Mouse (Mus musculus): ENCODE measurements around the gene Gamt. TPM values are rescaled to one million over a fixed set of nuclear protein-coding genes. Genes with fewer than 3 reads are reported as not detected.

Gene Gamt
- polyA plus RNA-seq, 1 experiment from 2014 or later: 26.6 TPM

- 84% methylated on average over 5 of the region's 5 CpGs for WGBS
- Histone ChIP-seq H3K27ac (peak overlapping the region; percentile 95), H3K4me1 (peaks cover 61% of the 10 kb centered on the region), H3K9me3 (replicated peaks) (no peaks in the 10 kb centered on the region), H3K4me3 (peak overlapping the region; percentile 47), H3K36me3 (peaks cover 17% of the 10 kb centered on the region), H3K27me3 (peaks cover 21% of the 10 kb centered on the region; the same call in 1 of the 2 replicates), H3K9ac (peak overlapping the region; percentile 97), H3K4me2 (replicated peaks) (peak overlapping the region; percentile 72)
- no peak for ATAC-seq (ENCODE audit: low FRiP score)
Measured at GRCm38 (mm10) chr10:80296824-80297223, 36.0 kb upstream of the Gamt start.

DNA sequence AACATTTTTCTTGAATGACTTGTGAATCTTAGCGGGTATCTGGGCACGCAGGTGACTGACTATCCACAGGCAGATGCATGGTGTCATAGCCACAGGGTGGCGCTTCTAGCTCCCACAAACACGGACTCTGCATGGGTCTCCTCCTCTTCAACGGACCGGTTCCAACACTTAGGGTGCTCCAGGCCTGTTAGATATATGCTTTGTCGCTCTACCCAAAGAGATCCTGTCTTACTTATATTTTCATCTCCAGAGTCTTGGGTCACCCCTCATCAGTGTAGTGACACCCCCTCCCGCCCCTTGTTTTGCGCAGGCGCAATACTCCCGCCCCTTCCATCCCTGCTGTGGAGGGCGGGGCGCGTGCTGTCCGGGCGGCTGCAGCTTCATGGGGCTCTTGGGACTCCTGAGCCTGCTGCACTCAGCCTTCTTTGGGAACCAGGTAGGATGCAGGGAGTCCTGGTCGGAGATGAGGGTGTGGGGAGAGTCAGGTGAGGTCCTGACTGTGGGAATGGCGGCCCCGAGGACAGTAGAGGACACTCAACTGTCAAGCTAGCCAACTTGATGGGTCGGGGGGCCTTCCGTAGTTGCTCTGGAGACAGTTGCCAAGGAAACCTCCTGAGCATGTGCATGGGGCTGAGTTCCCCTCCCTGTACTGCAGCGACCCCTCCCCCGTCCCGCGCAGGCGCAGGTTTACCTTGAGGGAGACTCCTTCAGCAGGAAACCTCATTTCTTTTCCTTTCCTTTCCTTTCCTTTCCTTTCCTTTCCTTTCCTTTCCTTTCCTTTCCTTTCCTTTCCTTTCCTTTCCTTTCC, 35.0 kb upstream of the Gamt start, which contains the start of gene Apc2:
Apc2 (plus strand) TSS at position 360 of the 808 bp plus-strand sequence.
- Histone ChIP-seq H3K4me2 (replicated peaks) (peak within 1 kb of the TSS; percentile 72), H3K4me3 (peak within 1 kb of the TSS; percentile 47), H3K27me3 (peaks cover 21% of the 10 kb centered on the region; the same call in 1 of the 2 replicates), H3K36me3 (peaks cover 17% of the 10 kb centered on the region), H3K27ac (peak within 1 kb of the TSS; percentile 95), H3K4me1 (peaks cover 55% of the 10 kb centered on the region), H3K9ac (peak within 1 kb of the TSS; percentile 97), H3K9me3 (replicated peaks) (no peaks in the 10 kb centered on the region)
- ATAC-seq (ENCODE audit: low FRiP score): peak; percentile 64
- WGBS: under 1% methylated on average over 26 of the region's 26 CpGs

DNA sequence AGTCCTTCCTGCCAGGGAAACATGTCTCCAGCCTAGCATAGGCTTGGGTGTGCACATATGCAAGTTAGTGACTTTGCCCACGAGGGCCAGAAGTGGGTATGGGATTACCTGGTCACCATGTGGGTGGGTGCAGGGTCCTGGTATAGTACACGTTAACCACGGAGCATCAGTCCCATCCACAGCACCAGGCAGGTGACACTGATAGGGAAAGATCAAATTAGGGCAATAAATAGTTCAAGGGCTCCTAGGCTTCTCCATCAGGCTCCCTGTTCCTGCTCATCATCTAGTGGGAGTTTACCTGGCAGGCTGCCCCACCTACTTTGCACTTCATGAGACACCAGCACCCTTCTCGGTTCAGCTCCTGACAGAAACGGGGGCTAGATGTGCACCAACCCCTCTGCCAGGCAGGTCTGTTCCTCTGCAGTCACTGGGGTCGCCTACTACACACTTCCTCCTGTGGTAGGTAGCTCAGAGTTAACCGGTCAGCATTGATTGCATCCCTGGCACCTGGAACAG, 34.0 kb upstream of the Gamt start:
- Histone ChIP-seq H3K27me3 (peaks cover 18% of the 10 kb centered on the region; the same call in 1 of the 2 replicates), H3K4me1 (peaks cover 51% of the 10 kb centered on the region), H3K9me3 (replicated peaks) (no peaks in the 10 kb centered on the region), H3K36me3 (peaks cover 17% of the 10 kb centered on the region), H3K4me2 (replicated peaks) (no peak overlapping the region), H3K4me3 (peak overlapping the region; percentile 47; the same call in 1 of the 2 replicates), H3K27ac (peak overlapping the region; percentile 95; the same call in 1 of the 2 replicates), H3K9ac (no peak overlapping the region)
- WGBS: 44% methylated on average over 7 of the region's 7 CpGs
- ATAC-seq (ENCODE audit: low FRiP score): no peak

- Histone ChIP-seq H3K27me3 (peaks cover 13% of the 10 kb centered on the region; the same call in 1 of the 2 replicates), H3K4me1 (peaks cover 47% of the 10 kb centered on the region), H3K9me3 (replicated peaks) (no peaks in the 10 kb centered on the region), H3K27ac (no peak overlapping the region), H3K36me3 (peaks cover 18% of the 10 kb centered on the region), H3K4me2 (replicated peaks) (no peak overlapping the region), H3K9ac (no peak overlapping the region), H3K4me3 (peak overlapping the region; percentile 96; the same call in 1 of the 2 replicates)
- ATAC-seq (ENCODE audit: low FRiP score): no peak
- WGBS: 81% methylated on average over 4 of the region's 4 CpGs
Measured at GRCm38 (mm10) chr10:80294311-80294710, 33.5 kb upstream of the Gamt start.

DNA sequence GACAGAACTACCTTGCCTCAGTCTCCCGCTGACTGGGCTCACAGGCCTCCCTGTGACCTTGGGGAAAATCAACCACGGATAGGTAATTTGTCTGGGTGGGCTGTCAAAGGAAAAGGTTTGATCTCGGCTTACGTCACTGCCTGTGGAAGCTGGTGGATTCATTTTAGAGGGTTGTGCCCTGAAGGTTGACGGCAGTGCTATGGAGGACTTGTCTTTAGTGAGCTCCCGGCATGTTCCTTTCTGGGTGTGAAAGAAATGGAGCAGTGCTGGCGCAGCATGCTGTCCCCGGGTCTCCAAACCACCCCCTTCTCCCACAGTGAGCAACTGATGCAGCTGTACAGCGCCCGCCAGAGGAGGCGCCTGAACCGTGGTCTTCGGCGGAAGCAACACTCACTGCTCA, 32.5 kb upstream of the Gamt start:
- H3K9ac ChIP-seq: peak overlapping the region; percentile 99
- peak overlapping the region; percentile 90 for H3K27ac ChIP-seq
- H3K36me3 ChIP-seq: peaks cover 27% of the 10 kb centered on the region
- WGBS: 31% methylated on average over 14 of the region's 14 CpGs
- H3K27me3 ChIP-seq: peaks cover 5% of the 10 kb centered on the region; the same call in 1 of the 2 replicates
- no peak for ATAC-seq (ENCODE audit: low FRiP score)
- no peaks in the 10 kb centered on the region for H3K9me3 ChIP-seq (replicated peaks)
- H3K4me2 ChIP-seq (replicated peaks): peak overlapping the region; percentile 99
- H3K4me3 ChIP-seq: peak overlapping the region; percentile 96
- peaks cover 43% of the 10 kb centered on the region for H3K4me1 ChIP-seq

- H3K9ac ChIP-seq: peak within 1 kb of the TSS; percentile 99
- peak within 1 kb of the TSS; percentile 90 for H3K27ac ChIP-seq
- peaks cover under 1% of the 10 kb centered on the region; the same call in 1 of the 2 replicates for H3K27me3 ChIP-seq
- H3K36me3 ChIP-seq: peaks cover 33% of the 10 kb centered on the region
- WGBS: under 1% methylated on average over 70 of the region's 72 CpGs
- H3K4me1 ChIP-seq: peaks cover 34% of the 10 kb centered on the region
- peak within 1 kb of the TSS; percentile 99 for H3K4me2 ChIP-seq (replicated peaks)
- ATAC-seq (ENCODE audit: low FRiP score): peak; percentile 75
- no peaks in the 10 kb centered on the region for H3K9me3 ChIP-seq (replicated peaks)
- peak within 1 kb of the TSS; percentile 96 for H3K4me3 ChIP-seq
Measured at GRCm38 (mm10) chr10:80292251-80293146, 31.7 kb upstream of the Gamt start, which contains the start of gene Rps15. Gene Rps15 (plus strand): TSS chr10:80292453.

DNA sequence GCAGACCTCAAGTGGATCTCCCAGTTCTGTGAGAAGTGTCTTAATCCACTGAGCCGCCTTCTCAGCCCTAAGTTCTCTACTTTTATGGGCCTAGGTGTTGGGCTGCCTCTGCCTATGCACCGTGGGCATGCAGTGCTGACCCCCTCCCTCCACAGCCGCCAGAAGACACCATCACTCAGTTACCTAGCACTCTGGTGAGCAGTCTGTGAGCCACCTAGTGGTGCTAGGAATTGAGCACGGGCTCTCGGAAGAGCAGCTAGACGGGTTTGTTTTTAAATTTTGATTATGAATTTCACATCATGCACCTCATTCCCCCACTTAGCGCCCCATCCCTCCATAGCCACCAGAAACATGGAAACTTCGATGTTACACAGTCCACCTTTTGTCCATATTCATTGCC, 27.8 kb upstream of the Gamt start:
- 77% methylated on average over 8 of the region's 8 CpGs for WGBS
- Histone ChIP-seq H3K4me1 (peaks cover 9% of the 10 kb centered on the region), H3K27me3 (no peaks in the 10 kb centered on the region), H3K4me3 (no peak overlapping the region), H3K36me3 (peaks cover 59% of the 10 kb centered on the region), H3K9ac (no peak overlapping the region), H3K9me3 (replicated peaks) (no peaks in the 10 kb centered on the region), H3K4me2 (replicated peaks) (no peak overlapping the region), H3K27ac (no peak overlapping the region)
- no peak for ATAC-seq (ENCODE audit: low FRiP score)

GRCm38 (mm10) chr10:80288097-80288496, 27.3 kb upstream of the Gamt start:
- no peak overlapping the region for H3K4me3 ChIP-seq
- no peak for ATAC-seq (ENCODE audit: low FRiP score)
- H3K36me3 ChIP-seq: peaks cover 59% of the 10 kb centered on the region
- H3K4me2 ChIP-seq (replicated peaks): no peak overlapping the region
- no peak overlapping the region for H3K9ac ChIP-seq
- 95% methylated on average over 12 of the region's 12 CpGs for WGBS
- no peaks in the 10 kb centered on the region for H3K9me3 ChIP-seq (replicated peaks)
- H3K27me3 ChIP-seq: no peaks in the 10 kb centered on the region
- peaks cover 3% of the 10 kb centered on the region for H3K4me1 ChIP-seq
- 0 out of 2 replicates have a peak overlapping the region, but pooled peaks have one; percentile 17 for H3K27ac ChIP-seq

DNA sequence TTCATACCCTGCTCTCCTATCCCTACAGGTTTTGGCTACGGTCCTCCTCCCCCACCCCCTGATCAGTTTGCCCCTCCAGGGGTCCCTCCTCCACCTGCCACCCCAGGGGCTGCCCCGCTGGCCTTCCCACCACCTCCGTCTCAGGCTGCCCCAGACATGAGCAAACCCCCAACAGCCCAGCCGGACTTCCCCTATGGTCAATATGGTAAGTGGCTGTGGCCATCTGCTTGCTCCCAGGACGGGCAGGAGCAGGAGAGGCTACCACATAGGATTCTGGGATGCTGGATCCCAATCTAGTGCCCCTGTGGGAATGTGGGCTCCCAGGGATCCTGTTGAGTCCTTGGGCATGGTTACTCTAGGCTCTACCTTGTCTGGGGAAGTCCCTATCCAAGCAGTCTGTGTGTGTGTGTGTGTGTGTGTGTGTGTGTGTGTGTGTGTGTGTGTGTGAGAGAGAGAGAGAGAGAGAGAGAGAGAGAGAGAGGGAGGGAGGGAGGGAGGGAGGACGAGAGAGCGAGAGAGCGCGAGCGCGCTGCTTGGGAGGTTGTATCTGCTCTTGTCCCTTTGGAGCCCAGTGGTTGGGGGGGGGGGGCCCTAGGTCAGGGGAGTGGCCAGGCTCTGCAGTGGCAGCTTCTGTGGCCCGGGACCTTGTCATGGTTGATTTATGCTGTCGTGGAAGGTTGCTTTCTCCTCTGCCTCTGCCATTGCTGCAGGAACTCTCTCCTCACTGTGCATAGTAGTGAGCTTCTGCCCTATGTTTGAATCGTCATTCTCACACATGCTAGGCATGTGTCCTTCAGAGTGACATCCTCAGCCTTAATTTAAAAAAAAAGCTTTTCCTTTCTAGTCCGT, 24.6 kb upstream of the Gamt start:
- H3K4me1 ChIP-seq: peaks cover 12% of the 10 kb centered on the region; the same call in 1 of the 2 replicates
- H3K4me2 ChIP-seq (replicated peaks): no peak overlapping the region
- H3K9me3 ChIP-seq (replicated peaks): no peaks in the 10 kb centered on the region
- peaks cover 84% of the 10 kb centered on the region for H3K36me3 ChIP-seq
- 74% methylated on average over 10 of the region's 15 CpGs for WGBS
- no peak overlapping the region for H3K9ac ChIP-seq
- no peaks in the 10 kb centered on the region for H3K27me3 ChIP-seq
- no peak overlapping the region for H3K4me3 ChIP-seq
- H3K27ac ChIP-seq: no peak overlapping the region
- no peak for ATAC-seq (ENCODE audit: low FRiP score)

GRCm38 (mm10) chr10:80282481-80283441, 21.9 kb upstream of the Gamt start:
- WGBS: 94% methylated on average over 20 of the region's 20 CpGs
- Histone ChIP-seq H3K9ac (no peak overlapping the region), H3K4me3 (no peak overlapping the region), H3K9me3 (replicated peaks) (no peaks in the 10 kb centered on the region), H3K27ac (0 out of 2 replicates have a peak overlapping the region, but pooled peaks have one; percentile 1), H3K36me3 (peaks cover 95% of the 10 kb centered on the region), H3K4me1 (peaks cover 12% of the 10 kb centered on the region; the same call in 1 of the 2 replicates), H3K4me2 (replicated peaks) (no peak overlapping the region), H3K27me3 (no peaks in the 10 kb centered on the region)
- ATAC-seq (ENCODE audit: low FRiP score): no peak

All from hindbrain, embryonic 12.5 days (tissue).